Mouse (Mus musculus): ENCODE measurements at regions not wholly inside any gene's neighbourhood (a gene's known extent, or its start where the extent isn't known, plus 50 kb on each side); places are given as distances from the start of the nearest gene placed in this dataset.

GRCm38 (mm10) chr17:4633771-4634170 is 360.4 kb upstream of the Arid1b start:
- no peak overlapping the region for H3K27ac ChIP-seq (ENCODE audit: poor library complexity, severe bottlenecking)
- WGBS: 53% methylated on average over 3 of the region's 3 CpGs
- H3K27me3 ChIP-seq (replicated peaks): no peaks in the 10 kb centered on the region
- H3K9me3 ChIP-seq (replicated peaks): no peaks in the 10 kb centered on the region
- H3K4me3 ChIP-seq: no peak overlapping the region
- ATAC-seq (ENCODE audit: insufficient number of reproducible peaks, low FRiP score): no peak
- no peak overlapping the region for H3K4me2 ChIP-seq
- no peak overlapping the region for H3K9ac ChIP-seq
- H3K36me3 ChIP-seq: no peaks in the 10 kb centered on the region
- peaks cover 11% of the 10 kb centered on the region for H3K4me1 ChIP-seq (replicated peaks)

- no peak overlapping the region for H3K4me2 ChIP-seq
- WGBS: 34% methylated on average over 5 of the region's 5 CpGs
- H3K4me3 ChIP-seq: no peak overlapping the region
- H3K9me3 ChIP-seq (replicated peaks): no peaks in the 10 kb centered on the region
- 0 out of 2 replicates have a peak overlapping the region, but pooled peaks have one; percentile 29 for H3K27ac ChIP-seq (ENCODE audit: poor library complexity, severe bottlenecking)
- no peak overlapping the region for H3K9ac ChIP-seq
- no peaks in the 10 kb centered on the region for H3K27me3 ChIP-seq (replicated peaks)
- H3K36me3 ChIP-seq: no peaks in the 10 kb centered on the region
- peaks cover 11% of the 10 kb centered on the region for H3K4me1 ChIP-seq (replicated peaks)
- ATAC-seq (ENCODE audit: insufficient number of reproducible peaks, low FRiP score): no peak
Measured at GRCm38 (mm10) chr17:4636796-4637353, 357.3 kb upstream of the Arid1b start.

- WGBS: 73% methylated on average over 4 of the region's 4 CpGs
Measured at GRCm38 (mm10) chr17:4639531-4639930, 354.6 kb upstream of the Arid1b start.

GRCm38 (mm10) chr17:4640555-4640954 is 353.6 kb upstream of the Arid1b start:
- H3K4me2 ChIP-seq: no peak overlapping the region
- no peak overlapping the region for H3K4me3 ChIP-seq
- H3K4me1 ChIP-seq (replicated peaks): peaks cover 11% of the 10 kb centered on the region
- H3K9ac ChIP-seq: no peak overlapping the region
- 82% methylated on average over 7 of the region's 7 CpGs for WGBS
- H3K27me3 ChIP-seq (replicated peaks): no peaks in the 10 kb centered on the region
- no peak for ATAC-seq (ENCODE audit: insufficient number of reproducible peaks, low FRiP score)
- no peaks in the 10 kb centered on the region for H3K9me3 ChIP-seq (replicated peaks)
- H3K36me3 ChIP-seq: no peaks in the 10 kb centered on the region
- no peak overlapping the region for H3K27ac ChIP-seq (ENCODE audit: poor library complexity, severe bottlenecking)

More at GRCm38 (mm10) chr17:4639531-4639930, 354.6 kb upstream of the Arid1b start:
- Histone ChIP-seq H3K4me3 (no peak overlapping the region), H3K36me3 (no peaks in the 10 kb centered on the region), H3K27ac (ENCODE audit: poor library complexity, severe bottlenecking) (no peak overlapping the region), H3K9me3 (replicated peaks) (no peaks in the 10 kb centered on the region), H3K27me3 (replicated peaks) (no peaks in the 10 kb centered on the region), H3K4me2 (no peak overlapping the region), H3K4me1 (replicated peaks) (peaks cover 11% of the 10 kb centered on the region), H3K9ac (no peak overlapping the region)
- ATAC-seq (ENCODE audit: insufficient number of reproducible peaks, low FRiP score): no peak

GRCm38 (mm10) chr17:4641166-4641565 is 353.0 kb upstream of the Arid1b start:
- no peak overlapping the region for H3K4me2 ChIP-seq
- H3K4me1 ChIP-seq (replicated peaks): peaks cover 10% of the 10 kb centered on the region
- no peaks in the 10 kb centered on the region for H3K9me3 ChIP-seq (replicated peaks)
- no peak overlapping the region for H3K27ac ChIP-seq (ENCODE audit: poor library complexity, severe bottlenecking)
- no peak overlapping the region for H3K4me3 ChIP-seq
- H3K27me3 ChIP-seq (replicated peaks): no peaks in the 10 kb centered on the region
- 73% methylated on average over 4 of the region's 4 CpGs for WGBS
- no peaks in the 10 kb centered on the region for H3K36me3 ChIP-seq
- H3K9ac ChIP-seq: no peak overlapping the region
- no peak for ATAC-seq (ENCODE audit: insufficient number of reproducible peaks, low FRiP score)

- H3K9me3 ChIP-seq (replicated peaks): no peaks in the 10 kb centered on the region
- H3K36me3 ChIP-seq: no peaks in the 10 kb centered on the region
- H3K27me3 ChIP-seq (replicated peaks): no peaks in the 10 kb centered on the region
- no peak overlapping the region for H3K27ac ChIP-seq (ENCODE audit: poor library complexity, severe bottlenecking)
- 64% methylated on average over 1 of the region's 1 CpGs for WGBS
- H3K4me1 ChIP-seq (replicated peaks): peaks cover under 1% of the 10 kb centered on the region
- no peak overlapping the region for H3K4me3 ChIP-seq
- no peak overlapping the region for H3K9ac ChIP-seq
- H3K4me2 ChIP-seq: no peak overlapping the region
- no peak for ATAC-seq (ENCODE audit: insufficient number of reproducible peaks, low FRiP score)
Measured at GRCm38 (mm10) chr17:4642046-4642445, 352.1 kb upstream of the Arid1b start.

GRCm38 (mm10) chr17:4643343-4643742 is 350.8 kb upstream of the Arid1b start:
- H3K9me3 ChIP-seq (replicated peaks): no peaks in the 10 kb centered on the region
- no peaks in the 10 kb centered on the region for H3K36me3 ChIP-seq
- no peak overlapping the region for H3K4me3 ChIP-seq
- no peak overlapping the region for H3K9ac ChIP-seq
- no peaks in the 10 kb centered on the region for H3K4me1 ChIP-seq (replicated peaks)
- no peak overlapping the region for H3K4me2 ChIP-seq
- ATAC-seq (ENCODE audit: insufficient number of reproducible peaks, low FRiP score): no peak
- no peak overlapping the region for H3K27ac ChIP-seq (ENCODE audit: poor library complexity, severe bottlenecking)
- no peaks in the 10 kb centered on the region for H3K27me3 ChIP-seq (replicated peaks)
- 78% methylated on average over 6 of the region's 6 CpGs for WGBS

- Histone ChIP-seq H3K36me3 (no peaks in the 10 kb centered on the region), H3K4me2 (no peak overlapping the region), H3K27ac (ENCODE audit: poor library complexity, severe bottlenecking) (no peak overlapping the region), H3K9me3 (replicated peaks) (no peaks in the 10 kb centered on the region), H3K27me3 (replicated peaks) (no peaks in the 10 kb centered on the region), H3K4me1 (replicated peaks) (no peaks in the 10 kb centered on the region), H3K4me3 (no peak overlapping the region), H3K9ac (no peak overlapping the region)
- 85% methylated on average over 4 of the region's 4 CpGs for WGBS
- ATAC-seq (ENCODE audit: insufficient number of reproducible peaks, low FRiP score): no peak
Measured at GRCm38 (mm10) chr17:4648603-4649002, 345.5 kb upstream of the Arid1b start.

- Histone ChIP-seq H3K4me1 (replicated peaks) (no peaks in the 10 kb centered on the region), H3K27me3 (replicated peaks) (no peaks in the 10 kb centered on the region), H3K9ac (no peak overlapping the region), H3K9me3 (replicated peaks) (no peaks in the 10 kb centered on the region), H3K4me2 (no peak overlapping the region), H3K36me3 (no peaks in the 10 kb centered on the region), H3K27ac (ENCODE audit: poor library complexity, severe bottlenecking) (no peak overlapping the region), H3K4me3 (no peak overlapping the region)
- ATAC-seq (ENCODE audit: insufficient number of reproducible peaks, low FRiP score): no peak
- 75% methylated on average over 3 of the region's 3 CpGs for WGBS
Measured at GRCm38 (mm10) chr17:4654221-4654620, 339.9 kb upstream of the Arid1b start.

- no peak for ATAC-seq (ENCODE audit: insufficient number of reproducible peaks, low FRiP score)
- H3K9me3 ChIP-seq (replicated peaks): no peaks in the 10 kb centered on the region
- H3K27ac ChIP-seq (ENCODE audit: poor library complexity, severe bottlenecking): no peak overlapping the region
- no peaks in the 10 kb centered on the region for H3K27me3 ChIP-seq (replicated peaks)
- H3K4me1 ChIP-seq (replicated peaks): no peaks in the 10 kb centered on the region
- WGBS: 80% methylated on average over 5 of the region's 5 CpGs
- no peak overlapping the region for H3K4me3 ChIP-seq
- no peaks in the 10 kb centered on the region for H3K36me3 ChIP-seq
- no peak overlapping the region for H3K4me2 ChIP-seq
- H3K9ac ChIP-seq: no peak overlapping the region
Measured at GRCm38 (mm10) chr17:4661996-4662395, 332.1 kb upstream of the Arid1b start.

- no peak overlapping the region for H3K4me2 ChIP-seq
- no peaks in the 10 kb centered on the region for H3K9me3 ChIP-seq (replicated peaks)
- ATAC-seq (ENCODE audit: insufficient number of reproducible peaks, low FRiP score): no peak
- H3K4me1 ChIP-seq (replicated peaks): no peaks in the 10 kb centered on the region
- WGBS: 73% methylated on average over 3 of the region's 3 CpGs
- H3K36me3 ChIP-seq: no peaks in the 10 kb centered on the region
- no peak overlapping the region for H3K4me3 ChIP-seq
- H3K9ac ChIP-seq: no peak overlapping the region
- no peaks in the 10 kb centered on the region for H3K27me3 ChIP-seq (replicated peaks)
- H3K27ac ChIP-seq (ENCODE audit: poor library complexity, severe bottlenecking): no peak overlapping the region
Measured at GRCm38 (mm10) chr17:4668511-4668910, 325.6 kb upstream of the Arid1b start.

- Histone ChIP-seq H3K9me3 (replicated peaks) (no peaks in the 10 kb centered on the region), H3K4me1 (replicated peaks) (no peaks in the 10 kb centered on the region), H3K4me2 (no peak overlapping the region), H3K9ac (no peak overlapping the region), H3K27me3 (replicated peaks) (no peaks in the 10 kb centered on the region), H3K36me3 (no peaks in the 10 kb centered on the region), H3K4me3 (no peak overlapping the region), H3K27ac (ENCODE audit: poor library complexity, severe bottlenecking) (no peak overlapping the region)
- no peak for ATAC-seq (ENCODE audit: insufficient number of reproducible peaks, low FRiP score)
- 83% methylated on average over 2 of the region's 2 CpGs for WGBS
Measured at GRCm38 (mm10) chr17:4673271-4673670, 320.9 kb upstream of the Arid1b start.
